Mouse (Mus musculus): Measurements from ENCODE around the gene Tbxas1. TPM values are rescaled to one million over a fixed set of nuclear protein-coding genes. Genes with fewer than 3 reads are reported as not detected.

Tbxas1 gene
- polyA plus RNA-seq, 1 experiment from 2014 or later, result 1.5 TPM

- Histone ChIP-seq H3K4me2 (ENCODE audit: low read depth, low read length, severe bottlenecking) (no peak overlapping the region), H3K4me3 (ENCODE audit: low read depth, low read length) (no peak overlapping the region), H3K9ac (ENCODE audit: low read length) (no peak overlapping the region), H3K9me3 (ENCODE audit: control insufficient read depth, low read length) (no peaks in the 10 kb centered on the region), H3K4me1 (replicated peaks; ENCODE audit: control insufficient read depth, insufficient read depth, low read length) (peaks cover 7% of the 10 kb centered on the region), H3K36me3 (ENCODE audit: control insufficient read depth, insufficient read depth, low read length) (no peaks in the 10 kb centered on the region), H3K27ac (ENCODE audit: low read depth, low read length) (no peak overlapping the region), H3K27me3 (ENCODE audit: control insufficient read depth, insufficient read depth, low read length) (no peaks in the 10 kb centered on the region)
- WGBS, result 78% methylated on average over 2 of the region's 2 CpGs
- ATAC-seq (replicated peaks; ENCODE audit: low FRiP score) (no peak), DNase-seq (ENCODE audit: low spot score) (no peak)
These were observed 8.4 kb upstream of the Tbxas1 start for GRCm38 (mm10) chr6:38866761-38867160.

GRCm38 (mm10) chr6:38867291-38867690 is 7.9 kb upstream of the Tbxas1 start:
- Histone ChIP-seq H3K4me3 (ENCODE audit: low read depth, low read length) (no peak overlapping the region), H3K9me3 (ENCODE audit: control insufficient read depth, low read length) (no peaks in the 10 kb centered on the region), H3K9ac (ENCODE audit: low read length) (no peak overlapping the region), H3K4me2 (ENCODE audit: low read depth, low read length, severe bottlenecking) (no peak overlapping the region), H3K36me3 (ENCODE audit: control insufficient read depth, insufficient read depth, low read length) (no peaks in the 10 kb centered on the region), H3K27ac (ENCODE audit: low read depth, low read length) (no peak overlapping the region), H3K27me3 (ENCODE audit: control insufficient read depth, insufficient read depth, low read length) (no peaks in the 10 kb centered on the region), H3K4me1 (replicated peaks; ENCODE audit: control insufficient read depth, insufficient read depth, low read length) (peaks cover 11% of the 10 kb centered on the region)
- 21% methylated on average over 1 of the region's 1 CpGs for WGBS
- DNase-seq (ENCODE audit: low spot score) (no peak), ATAC-seq (replicated peaks; ENCODE audit: low FRiP score) (no peak)

GRCm38 (mm10) chr6:38868974-38869373 is 6.2 kb upstream of the Tbxas1 start:
- DNase-seq (ENCODE audit: low spot score) (no peak), ATAC-seq (replicated peaks; ENCODE audit: low FRiP score) (no peak)
- peaks cover 19% of the 10 kb centered on the region for H3K4me1 ChIP-seq (replicated peaks; ENCODE audit: control insufficient read depth, insufficient read depth, low read length)
- no peaks in the 10 kb centered on the region for H3K27me3 ChIP-seq (ENCODE audit: control insufficient read depth, insufficient read depth, low read length)
- H3K4me2 ChIP-seq (ENCODE audit: low read depth, low read length, severe bottlenecking), result no peak overlapping the region
- H3K9me3 ChIP-seq (ENCODE audit: control insufficient read depth, low read length), result no peaks in the 10 kb centered on the region
- H3K36me3 ChIP-seq (ENCODE audit: control insufficient read depth, insufficient read depth, low read length), result no peaks in the 10 kb centered on the region
- H3K27ac ChIP-seq (ENCODE audit: low read depth, low read length), result no peak overlapping the region
- no peak overlapping the region for H3K4me3 ChIP-seq (ENCODE audit: low read depth, low read length)
- 90% methylated on average over 1 of the region's 1 CpGs for WGBS
- H3K9ac ChIP-seq (ENCODE audit: low read length), result no peak overlapping the region

DNA sequence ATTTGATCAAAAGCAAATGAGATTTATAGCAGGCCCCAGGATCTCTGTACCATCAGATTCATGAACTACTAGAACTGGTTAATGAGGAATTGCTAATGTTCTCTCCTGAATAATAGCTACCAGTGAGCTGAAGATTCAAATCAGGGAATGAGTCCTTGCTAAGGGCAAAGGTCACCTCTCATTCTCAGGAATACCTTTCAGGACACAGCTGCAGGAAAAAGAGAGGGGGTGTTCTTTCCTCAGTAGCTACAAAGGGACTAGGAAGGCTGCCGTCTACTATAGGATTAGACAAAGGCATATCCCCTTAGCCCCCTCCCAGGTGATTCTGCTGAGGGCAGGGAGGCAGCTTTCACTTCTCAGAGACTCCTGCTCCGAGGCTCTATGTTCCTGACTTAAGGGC is 5.1 kb upstream of the Tbxas1 start:
- H3K4me2 ChIP-seq (ENCODE audit: low read depth, low read length, severe bottlenecking), result no peak overlapping the region
- no peak overlapping the region for H3K9ac ChIP-seq (ENCODE audit: low read length)
- DNase-seq (ENCODE audit: low spot score), result no peak
- 9% methylated on average over 2 of the region's 2 CpGs for WGBS
- H3K4me3 ChIP-seq (ENCODE audit: low read depth, low read length), result no peak overlapping the region
- H3K36me3 ChIP-seq (ENCODE audit: control insufficient read depth, insufficient read depth, low read length), result no peaks in the 10 kb centered on the region
- H3K4me1 ChIP-seq (replicated peaks; ENCODE audit: control insufficient read depth, insufficient read depth, low read length), result peaks cover 19% of the 10 kb centered on the region
- H3K27me3 ChIP-seq (ENCODE audit: control insufficient read depth, insufficient read depth, low read length), result no peaks in the 10 kb centered on the region
- no peaks in the 10 kb centered on the region for H3K9me3 ChIP-seq (ENCODE audit: control insufficient read depth, low read length)
- H3K27ac ChIP-seq (ENCODE audit: low read depth, low read length), result no peak overlapping the region
- no peak for ATAC-seq (replicated peaks; ENCODE audit: low FRiP score)

- no peak overlapping the region for H3K4me3 ChIP-seq (ENCODE audit: low read depth, low read length)
- H3K27me3 ChIP-seq (ENCODE audit: control insufficient read depth, insufficient read depth, low read length), result no peaks in the 10 kb centered on the region
- no peaks in the 10 kb centered on the region for H3K36me3 ChIP-seq (ENCODE audit: control insufficient read depth, insufficient read depth, low read length)
- no peak overlapping the region for H3K27ac ChIP-seq (ENCODE audit: low read depth, low read length)
- H3K4me1 ChIP-seq (replicated peaks; ENCODE audit: control insufficient read depth, insufficient read depth, low read length), result peaks cover 19% of the 10 kb centered on the region
- H3K4me2 ChIP-seq (ENCODE audit: low read depth, low read length, severe bottlenecking), result no peak overlapping the region
- ATAC-seq (replicated peaks; ENCODE audit: low FRiP score) (no peak), DNase-seq (ENCODE audit: low spot score) (no peak)
- H3K9me3 ChIP-seq (ENCODE audit: control insufficient read depth, low read length), result no peaks in the 10 kb centered on the region
- H3K9ac ChIP-seq (ENCODE audit: low read length), result no peak overlapping the region
- WGBS, result 9% methylated on average over 7 of the region's 7 CpGs
These were observed 4.2 kb upstream of the Tbxas1 start for GRCm38 (mm10) chr6:38871051-38871450.

DNA sequence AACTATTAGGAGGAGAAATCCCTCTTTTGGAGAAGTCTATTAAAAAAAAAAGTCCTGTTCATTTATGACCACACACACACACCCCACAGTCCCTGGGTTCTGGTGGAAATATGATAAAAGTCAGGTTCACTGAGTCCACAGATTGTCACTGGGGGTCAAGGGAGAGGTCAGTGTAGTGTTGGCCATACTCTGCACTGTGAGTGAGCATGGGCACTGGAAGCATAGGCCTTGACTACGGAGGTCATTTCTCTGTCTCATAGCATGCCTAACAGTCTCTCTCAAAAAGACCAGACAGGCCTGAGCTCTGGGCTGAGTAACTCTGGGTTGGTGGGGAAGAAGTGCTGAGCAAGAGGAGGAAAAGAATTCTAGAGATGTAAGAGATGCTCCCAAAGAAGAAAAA is 1.9 kb upstream of the Tbxas1 start:
- Histone ChIP-seq H3K27me3 (ENCODE audit: control insufficient read depth, insufficient read depth, low read length) (no peaks in the 10 kb centered on the region), H3K4me3 (ENCODE audit: low read depth, low read length) (peak overlapping the region; percentile 99; the same call in 1 of the 2 replicates), H3K27ac (ENCODE audit: low read depth, low read length) (no peak overlapping the region), H3K9me3 (ENCODE audit: control insufficient read depth, low read length) (no peaks in the 10 kb centered on the region), H3K36me3 (ENCODE audit: control insufficient read depth, insufficient read depth, low read length) (no peaks in the 10 kb centered on the region), H3K4me2 (ENCODE audit: low read depth, low read length, severe bottlenecking) (peak overlapping the region; percentile 48), H3K4me1 (replicated peaks; ENCODE audit: control insufficient read depth, insufficient read depth, low read length) (peaks cover 19% of the 10 kb centered on the region), H3K9ac (ENCODE audit: low read length) (0 out of 2 replicates have a peak overlapping the region, but pooled peaks have one; percentile 1)
- no peak for ATAC-seq (replicated peaks; ENCODE audit: low FRiP score)
- DNase-seq (ENCODE audit: low spot score), result no peak
- WGBS, result 69% methylated on average over 1 of the region's 1 CpGs

DNA sequence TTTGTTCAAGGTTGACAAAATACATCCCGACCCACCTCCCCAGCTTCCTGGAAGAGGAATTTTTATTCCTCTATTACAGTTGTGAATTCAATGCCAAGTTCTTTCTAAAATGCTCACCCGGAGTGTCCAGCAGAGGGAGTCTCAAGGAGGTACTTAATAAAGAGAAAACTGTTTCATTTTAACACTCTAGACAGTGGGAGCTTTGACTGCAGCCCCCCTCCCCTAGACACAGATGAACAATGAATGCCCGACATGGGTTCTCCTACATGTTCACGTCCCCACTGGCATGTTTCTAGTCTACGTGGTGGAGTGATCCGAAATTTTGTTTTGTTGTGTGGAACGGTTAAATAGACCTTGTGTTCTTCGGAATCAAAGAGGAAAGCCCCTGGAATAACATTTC is 1.2 kb upstream of the Tbxas1 start:
- no peaks in the 10 kb centered on the region for H3K9me3 ChIP-seq (ENCODE audit: control insufficient read depth, low read length)
- no peaks in the 10 kb centered on the region for H3K27me3 ChIP-seq (ENCODE audit: control insufficient read depth, insufficient read depth, low read length)
- ATAC-seq (replicated peaks; ENCODE audit: low FRiP score), result peak; percentile 51; the same call in 1 of the 2 replicates
- peak; percentile 66 for DNase-seq (ENCODE audit: low spot score)
- 4% methylated on average over 8 of the region's 8 CpGs for WGBS
- H3K9ac ChIP-seq (ENCODE audit: low read length), result peak overlapping the region; percentile 99; the same call in 1 of the 2 replicates
- peaks cover 19% of the 10 kb centered on the region for H3K4me1 ChIP-seq (replicated peaks; ENCODE audit: control insufficient read depth, insufficient read depth, low read length)
- H3K4me3 ChIP-seq (ENCODE audit: low read depth, low read length), result peak overlapping the region; percentile 99
- no peak overlapping the region for H3K27ac ChIP-seq (ENCODE audit: low read depth, low read length)
- no peaks in the 10 kb centered on the region for H3K36me3 ChIP-seq (ENCODE audit: control insufficient read depth, insufficient read depth, low read length)
- peak overlapping the region; percentile 48 for H3K4me2 ChIP-seq (ENCODE audit: low read depth, low read length, severe bottlenecking)

- ATAC-seq (replicated peaks; ENCODE audit: low FRiP score) (no peak), DNase-seq (ENCODE audit: low spot score) (peak; percentile 59)
- no peaks in the 10 kb centered on the region for H3K27me3 ChIP-seq (ENCODE audit: control insufficient read depth, insufficient read depth, low read length)
- H3K9ac ChIP-seq (ENCODE audit: low read length), result peak overlapping the region; percentile 99
- WGBS, result under 1% methylated on average over 23 of the region's 23 CpGs
- peak overlapping the region; percentile 48 for H3K4me2 ChIP-seq (ENCODE audit: low read depth, low read length, severe bottlenecking)
- peak overlapping the region; percentile 93 for H3K27ac ChIP-seq (ENCODE audit: low read depth, low read length)
- H3K4me3 ChIP-seq (ENCODE audit: low read depth, low read length), result peak overlapping the region; percentile 99
- H3K36me3 ChIP-seq (ENCODE audit: control insufficient read depth, insufficient read depth, low read length), result no peaks in the 10 kb centered on the region
- no peaks in the 10 kb centered on the region for H3K9me3 ChIP-seq (ENCODE audit: control insufficient read depth, low read length)
- H3K4me1 ChIP-seq (replicated peaks; ENCODE audit: control insufficient read depth, insufficient read depth, low read length), result peaks cover 19% of the 10 kb centered on the region
These were observed 493 bp upstream of the Tbxas1 start for GRCm38 (mm10) chr6:38874565-38875257.
